Mouse (Mus musculus) liver, adult 2 months (tissue): Measurements from ENCODE around the gene Eif4g3. TPM values are rescaled to one million over a fixed set of nuclear protein-coding genes. Genes with fewer than 3 reads are reported as not detected.

Experiments used
- DNase-seq: peaks from one replicate; pipeline ENCODE4 v3.0.0-alpha.2; 2011; ENCODE audit warnings: low read depth, low spot score; ENCODE audit errors: extremely low read depth
- H3K27ac ChIP-seq: fragments of 200-500 bp; replicated peaks from 2 replicates; pipeline ENCODE4 v1.5.1; 2012; ENCODE audit warnings: low read depth, mild to moderate bottlenecking, control low read depth, inconsistent platforms, low read length; ENCODE audit not compliant: insufficient read depth
- H3K27me3 ChIP-seq: fragments of 200-500 bp; 2 replicates; pipeline ENCODE4 v1.6.1; 2012; ENCODE audit warnings: mild to moderate bottlenecking, moderate library complexity, low read length, inconsistent platforms; ENCODE audit not compliant: control insufficient read depth, insufficient read depth
- H3K36me3 ChIP-seq: fragments of 200-500 bp; 2 replicates; pipeline ENCODE4 v1.6.1; 2012; ENCODE audit warnings: low read length, inconsistent platforms; ENCODE audit not compliant: control insufficient read depth, insufficient read depth
- H3K4me1 ChIP-seq: fragments of 200-500 bp; 2 replicates; pipeline ENCODE4 v1.6.1; 2011; ENCODE audit warnings: low read length; ENCODE audit not compliant: control insufficient read depth, insufficient read depth
- H3K4me3 ChIP-seq: fragments of 200-500 bp; 2 replicates; pipeline ENCODE4 v1.5.1; 2011; ENCODE audit warnings: low read depth, mild to moderate bottlenecking, control low read depth, low read length, moderate library complexity; ENCODE audit not compliant: insufficient read depth
- H3K79me2 ChIP-seq: fragments of 200-500 bp; 2 replicates; pipeline ENCODE4 v1.6.1; 2012; ENCODE audit warnings: inconsistent platforms, mild to moderate bottlenecking, low read length, moderate library complexity; ENCODE audit not compliant: control insufficient read depth, insufficient read depth
- H3K9ac ChIP-seq: fragments of 200-500 bp; 2 replicates; pipeline ENCODE4 v1.6.1; 2012; ENCODE audit warnings: low read depth, mild to moderate bottlenecking, control low read depth, inconsistent platforms, low read length
- CTCF ChIP-seq: fragments of 200-500 bp; IDR thresholded peaks from 2 replicates; pipeline ENCODE4 v1.5.1; 2011; ENCODE audit warnings: low read depth, low read length, control low read depth
- POLR2A ChIP-seq: fragments of 200-500 bp; IDR thresholded peaks from 2 replicates; pipeline ENCODE4 v1.6.1; 2011; ENCODE audit warnings: low read length, control low read depth; ENCODE audit not compliant: insufficient read depth; ENCODE audit errors: extremely low read depth
- WGBS: fragments of 180-500 bp; shearing (Covaris S2); methylation state at CpG from one replicate; pipeline ENCODE4 v1.1.7; 2018; 5-methylcytosine and 5-hydroxymethylcytosine counted together
- polyA plus RNA-seq: library from polyadenylated mRNA; depleted of rRNA; stranded (reverse); fragments of >200 nt; gene quantifications from 2 replicates; pipeline ENCODE4 v1.2.3, GENCODE M21; 2012; rRNA removed
- total RNA-seq: library from RNA; depleted of rRNA; stranded (reverse); fragments of >200 nt; gene quantifications from 2 replicates; pipeline ENCODE4 v1.2.3, GENCODE M21; 2014; rRNA removed

The Eif4g3 gene
- total and polyA plus RNA-seq, 2 experiments = 9.7 to 17.0 TPM

DNA sequence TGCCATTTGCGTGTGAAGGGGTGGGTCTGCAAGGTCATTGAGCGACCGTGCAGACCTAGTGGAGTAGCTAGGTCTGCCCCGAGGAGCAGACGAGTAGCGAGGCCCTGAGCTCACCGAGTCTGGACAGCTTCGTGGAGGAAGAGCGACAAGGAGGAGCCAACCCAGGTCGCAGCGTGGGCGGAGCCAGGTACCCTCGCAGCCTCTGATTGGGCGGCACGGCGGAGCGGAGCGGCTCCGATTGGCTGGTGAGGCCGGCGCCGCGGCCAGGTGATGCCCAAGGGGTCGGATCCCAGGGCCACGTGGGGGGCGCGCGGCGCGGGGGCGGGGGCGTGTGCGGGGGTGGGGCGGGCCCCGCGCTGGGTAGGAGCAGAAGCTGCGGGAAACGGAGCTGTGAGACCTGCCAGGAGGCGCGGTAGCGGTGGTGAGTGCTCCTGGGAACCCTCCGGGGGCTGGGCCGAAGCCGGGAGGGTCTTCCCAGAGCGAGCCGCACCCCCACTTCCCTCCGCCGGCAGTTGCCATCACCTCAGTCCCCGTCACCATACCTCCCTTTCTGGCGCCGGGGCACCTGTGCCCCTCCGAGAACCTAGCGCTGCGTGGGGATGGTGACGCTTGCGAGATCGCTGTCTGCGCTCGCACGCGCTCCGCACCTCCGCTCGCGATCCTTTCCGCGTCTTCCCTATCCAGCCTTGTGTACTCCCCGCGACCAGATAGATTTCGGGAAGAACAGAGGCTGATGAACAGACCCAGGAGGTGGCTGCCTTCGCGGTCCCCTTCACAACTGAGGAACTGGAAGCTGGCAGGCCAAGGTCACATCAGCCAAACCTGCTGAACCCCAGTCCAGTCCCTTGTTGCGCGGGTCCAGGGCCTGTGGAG, 257.5 kb downstream of the Eif4g3 start, which contains the start of the genes Sh2d5 and Kif17:
Gene Sh2d5 (plus strand): TSS at position 316 of the 873 bp plus-strand sequence.
Gene Kif17 (plus strand): TSS at position 348 of the 873 bp plus-strand sequence.
- TF ChIP-seq POLR2A (no peak), CTCF (no peak)
- Histone ChIP-seq H3K4me1 (no peaks in the 10 kb centered on the region), H3K4me3 (peak within 1 kb of the TSS; percentile 16; the same call in 1 of the 2 replicates), H3K36me3 (peaks cover 3% of the 10 kb centered on the region; the same call in 1 of the 2 replicates), H3K27ac (no peak within 1 kb of the TSS), H3K9ac (no peak within 1 kb of the TSS), H3K27me3 (peaks cover 8% of the 10 kb centered on the region; the same call in 1 of the 2 replicates), H3K79me2 (no peaks in the 10 kb centered on the region)
- no peak for DNase-seq
- WGBS = 2% methylated on average over 74 of the region's 74 CpGs

DNA sequence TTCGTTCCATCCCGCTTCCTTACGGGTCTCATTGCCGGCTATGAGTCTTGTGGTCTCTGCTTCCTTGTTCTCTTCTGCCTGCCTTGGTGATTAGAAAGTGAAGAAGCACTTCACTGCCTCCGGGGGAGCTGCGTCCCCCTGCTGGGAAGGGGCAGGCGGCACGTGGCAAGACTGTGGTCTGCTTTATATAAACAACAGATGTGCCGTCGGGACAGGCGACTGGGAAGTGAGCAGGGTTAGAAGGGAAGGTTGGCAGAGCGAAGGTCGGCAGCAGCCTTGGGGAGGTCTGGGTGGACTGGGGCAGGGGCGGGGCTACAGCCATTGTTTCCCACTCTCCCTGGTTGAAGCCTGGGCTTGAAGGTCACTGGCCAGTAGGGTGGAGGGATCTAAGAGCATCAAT, 259.0 kb downstream of the Eif4g3 start:
- no peak overlapping the region for H3K9ac ChIP-seq
- no peak overlapping the region for H3K27ac ChIP-seq
- H3K4me1 ChIP-seq = no peaks in the 10 kb centered on the region
- H3K27me3 ChIP-seq = peaks cover 8% of the 10 kb centered on the region; the same call in 1 of the 2 replicates
- no peak for DNase-seq
- no peak overlapping the region for H3K4me3 ChIP-seq
- H3K36me3 ChIP-seq = no peaks in the 10 kb centered on the region
- 6% methylated on average over 14 of the region's 14 CpGs for WGBS
- no peak for TF ChIP-seq CTCF
- TF ChIP-seq POLR2A = no peak
- H3K79me2 ChIP-seq = no peaks in the 10 kb centered on the region

DNA sequence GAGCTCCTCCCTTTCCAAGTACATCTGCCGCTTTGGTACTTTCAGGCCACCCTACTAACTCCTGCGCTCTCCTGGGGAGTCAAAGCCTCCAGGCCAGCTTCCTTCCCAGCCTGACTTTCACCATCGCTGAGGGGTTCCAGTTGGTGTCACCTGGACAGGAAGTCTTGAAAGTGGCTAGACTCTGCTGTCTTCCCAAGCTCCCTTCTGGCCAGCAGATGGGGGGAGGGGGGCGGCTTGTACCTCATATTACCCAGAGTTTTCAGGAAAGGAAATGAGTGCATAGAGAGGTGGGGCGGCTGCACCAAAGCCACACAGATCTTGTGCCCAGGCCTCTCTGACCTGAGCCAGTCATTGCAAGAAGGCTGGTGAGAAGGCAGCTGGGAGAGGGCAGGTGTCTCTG, 259.4 kb downstream of the Eif4g3 start:
- Histone ChIP-seq H3K36me3 (no peaks in the 10 kb centered on the region), H3K27me3 (peaks cover 8% of the 10 kb centered on the region; the same call in 1 of the 2 replicates), H3K27ac (no peak overlapping the region), H3K9ac (no peak overlapping the region), H3K4me3 (no peak overlapping the region), H3K4me1 (no peaks in the 10 kb centered on the region), H3K79me2 (no peaks in the 10 kb centered on the region)
- WGBS = 57% methylated on average over 5 of the region's 5 CpGs
- TF ChIP-seq POLR2A = no peak
- TF ChIP-seq CTCF = no peak
- DNase-seq = no peak

DNA sequence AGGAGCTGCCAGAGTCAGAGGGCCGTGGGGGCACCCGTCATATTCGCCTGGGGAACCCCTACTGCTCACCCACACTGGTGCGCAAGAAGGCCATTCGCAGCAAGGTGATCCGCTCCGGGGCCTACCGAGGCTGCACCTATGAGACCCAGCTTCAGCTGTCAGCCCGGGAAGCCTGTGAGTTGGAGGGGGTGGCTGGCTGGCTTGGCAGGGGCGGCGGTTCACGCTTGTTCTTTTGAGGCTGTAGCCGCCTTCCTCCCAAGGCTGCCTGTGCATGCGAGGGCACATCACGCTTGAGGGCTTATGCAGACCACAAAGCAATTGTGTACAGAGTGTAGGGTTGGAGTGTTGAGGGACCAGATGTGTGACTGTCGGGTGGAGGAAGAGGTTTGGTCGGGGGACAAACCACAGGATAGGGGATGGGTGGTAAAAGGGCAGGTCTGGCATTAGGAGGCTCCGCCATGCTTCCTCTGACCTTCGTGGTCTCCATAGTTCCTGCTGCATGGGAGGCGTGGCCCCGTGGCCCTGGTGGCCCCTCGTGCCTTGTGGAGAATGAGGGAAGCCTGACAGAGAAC, 264.4 kb downstream of the Eif4g3 start:
- DNase-seq = no peak
- no peak overlapping the region for H3K4me3 ChIP-seq
- H3K9ac ChIP-seq = no peak overlapping the region
- H3K27me3 ChIP-seq = no peaks in the 10 kb centered on the region
- H3K79me2 ChIP-seq = no peaks in the 10 kb centered on the region
- 86% methylated on average over 22 of the region's 22 CpGs for WGBS
- no peaks in the 10 kb centered on the region for H3K36me3 ChIP-seq
- TF ChIP-seq CTCF (no peak), POLR2A (no peak)
- H3K27ac ChIP-seq = no peak overlapping the region
- no peaks in the 10 kb centered on the region; the same call in 1 of the 2 replicates for H3K4me1 ChIP-seq

Other genes with a start within 250 kb of the Eif4g3 start
- gene Alpl, start 196.6 kb upstream of the Eif4g3 start, total RNA-seq = 5.1 and 6.9 TPM in 2 replicates
- gene Alpl, start 196.6 kb upstream of the Eif4g3 start, polyA plus RNA-seq = 7.3 and 10.0 TPM in 2 replicates
- gene Ece1, start 130.8 kb upstream of the Eif4g3 start, total RNA-seq = 430 and 630 TPM in 2 replicates
- 55.2 and 213 TPM in 2 replicates for gene Ece1, start 130.8 kb upstream of the Eif4g3 start, polyA plus RNA-seq
- gene Hp1bp3, start 223.3 kb downstream of the Eif4g3 start, total RNA-seq = 43.7 and 46.2 TPM in 2 replicates
- 27.5 and 32.6 TPM in 2 replicates for gene Hp1bp3, start 223.3 kb downstream of the Eif4g3 start, polyA plus RNA-seq